Mouse (Mus musculus): ENCODE measurements at regions not wholly inside any gene's neighbourhood (a gene's known extent, or its start where the extent isn't known, plus 50 kb on each side); places are given as distances from the start of the nearest gene placed in this dataset.

DNA sequence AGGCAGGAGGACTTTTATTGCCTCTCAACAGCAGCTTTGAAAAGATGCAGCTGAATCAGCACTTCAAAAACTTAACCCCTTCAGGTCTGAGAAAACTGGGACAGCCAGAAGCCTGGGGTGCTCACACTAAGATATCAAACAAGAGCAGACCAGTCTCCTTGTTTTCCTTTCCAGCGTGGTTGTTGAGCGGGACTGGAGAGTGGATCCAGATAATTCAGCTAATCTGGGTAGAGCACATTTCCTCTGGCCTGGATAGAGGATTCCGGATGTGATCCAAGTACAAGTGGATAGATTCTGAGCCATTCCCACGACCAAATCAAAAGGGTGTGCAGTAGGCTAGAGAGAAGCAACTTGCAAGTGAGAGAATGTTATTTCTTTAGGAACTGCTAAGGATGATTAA lies 68.7 kb upstream of the Pum3 start:
- Histone ChIP-seq H3K27me3 (replicated peaks) (no peaks in the 10 kb centered on the region), H3K4me1 (no peaks in the 10 kb centered on the region), H3K9me3 (replicated peaks) (no peaks in the 10 kb centered on the region), H3K4me3 (no peak overlapping the region), H3K27ac (no peak overlapping the region), H3K4me2 (no peak overlapping the region), H3K9ac (no peak overlapping the region), H3K36me3 (no peaks in the 10 kb centered on the region)
- WGBS (ENCODE audit: insufficient replicate concordance) = 57% methylated on average over 4 of the region's 4 CpGs
- no peak for ATAC-seq

DNA sequence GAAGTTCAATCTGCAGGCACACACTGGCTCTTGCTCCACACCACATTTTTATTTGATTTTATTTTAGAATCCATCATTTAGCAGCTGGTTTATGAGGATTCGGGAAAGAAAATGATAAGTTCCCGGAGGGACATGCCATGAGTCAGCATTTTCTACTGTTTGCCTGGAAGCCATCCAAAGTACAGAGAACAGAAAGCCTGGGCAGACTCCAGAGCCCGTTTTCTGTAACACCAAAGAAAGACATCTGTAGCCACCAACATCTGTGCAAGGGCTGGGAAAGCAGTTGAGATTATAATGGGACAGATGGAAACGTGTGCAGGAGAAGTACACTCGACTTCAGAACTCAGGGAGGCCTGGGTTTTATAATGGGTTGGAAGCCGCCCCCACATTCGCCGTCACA lies 62.8 kb upstream of the Pum3 start:
- no peak for ATAC-seq
- Histone ChIP-seq H3K27me3 (replicated peaks) (no peaks in the 10 kb centered on the region), H3K9me3 (replicated peaks) (no peaks in the 10 kb centered on the region), H3K9ac (no peak overlapping the region), H3K36me3 (no peaks in the 10 kb centered on the region), H3K4me3 (no peak overlapping the region), H3K4me1 (no peaks in the 10 kb centered on the region), H3K4me2 (no peak overlapping the region), H3K27ac (no peak overlapping the region)
- 79% methylated on average over 8 of the region's 8 CpGs for WGBS (ENCODE audit: insufficient replicate concordance)

DNA sequence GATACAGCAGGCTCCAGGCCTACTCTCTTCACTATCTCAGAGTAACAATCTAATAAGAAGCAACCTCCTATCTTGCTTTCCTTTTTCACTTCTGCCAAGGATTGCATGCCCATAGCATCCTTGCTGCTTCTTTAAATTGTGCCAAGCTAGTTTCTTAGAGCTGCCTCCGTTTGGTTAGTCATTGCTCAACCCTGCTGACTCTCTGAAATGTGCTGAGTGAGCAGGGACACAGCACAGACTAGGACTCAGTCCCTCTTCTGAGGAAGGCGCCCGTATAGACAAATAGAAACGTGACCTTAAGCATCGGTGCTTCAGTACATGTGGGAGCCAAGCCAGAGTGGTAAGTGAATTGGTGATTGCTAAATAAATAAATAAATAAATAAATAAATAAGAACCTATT lies 62.2 kb upstream of the Pum3 start:
- Histone ChIP-seq H3K27me3 (replicated peaks) (no peaks in the 10 kb centered on the region), H3K9me3 (replicated peaks) (no peaks in the 10 kb centered on the region), H3K27ac (no peak overlapping the region), H3K4me2 (no peak overlapping the region), H3K4me1 (no peaks in the 10 kb centered on the region), H3K36me3 (no peaks in the 10 kb centered on the region), H3K4me3 (no peak overlapping the region), H3K9ac (no peak overlapping the region)
- ATAC-seq = no peak
- 70% methylated on average over 5 of the region's 5 CpGs for WGBS (ENCODE audit: insufficient replicate concordance)

DNA sequence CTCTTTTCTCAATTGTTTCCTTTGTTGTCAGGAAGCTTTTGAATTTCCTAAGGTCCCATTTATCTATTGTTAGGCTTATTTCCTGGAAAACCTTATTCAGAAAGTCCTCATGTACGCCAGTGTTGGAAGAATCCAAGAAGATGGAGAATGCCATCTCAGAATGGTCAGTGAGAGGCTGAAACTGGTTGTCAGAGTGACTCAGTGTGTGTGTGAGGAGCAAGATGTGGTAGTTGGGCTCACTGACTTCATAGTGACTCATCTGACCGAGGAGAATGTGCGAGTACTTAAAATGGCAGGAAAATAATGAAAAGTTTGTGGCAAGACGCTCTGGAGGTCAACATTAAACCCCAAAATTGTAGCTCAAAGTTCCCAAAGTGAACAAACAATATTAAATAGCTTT lies 59.4 kb upstream of the Pum3 start:
- Histone ChIP-seq H3K9ac (no peak overlapping the region), H3K4me2 (no peak overlapping the region), H3K27me3 (replicated peaks) (no peaks in the 10 kb centered on the region), H3K9me3 (replicated peaks) (no peaks in the 10 kb centered on the region), H3K4me3 (no peak overlapping the region), H3K4me1 (no peaks in the 10 kb centered on the region), H3K27ac (no peak overlapping the region), H3K36me3 (no peaks in the 10 kb centered on the region)
- ATAC-seq = no peak
- WGBS (ENCODE audit: insufficient replicate concordance) = 68% methylated on average over 4 of the region's 4 CpGs

Data from liver, embryonic 12.5 days (tissue).